Mouse (Mus musculus) lung, adult 2 months (tissue): ENCODE measurements around the gene Sumo2.

Experiments used
- CTCF ChIP-seq: fragments of 200-500 bp; IDR thresholded peaks from 2 replicates; pipeline ENCODE4 v1.5.1; 2011; ENCODE audit warnings: mild to moderate bottlenecking, low read length, control low read depth; ENCODE audit not compliant: insufficient read depth
- POLR2A ChIP-seq: fragments of 200-500 bp; IDR thresholded peaks from 2 replicates; pipeline ENCODE4 v1.6.1; 2011; ENCODE audit warnings: low read depth, mild to moderate bottlenecking, control low read depth, low read length, borderline replicate concordance; ENCODE audit errors: extremely low read depth

DNA sequence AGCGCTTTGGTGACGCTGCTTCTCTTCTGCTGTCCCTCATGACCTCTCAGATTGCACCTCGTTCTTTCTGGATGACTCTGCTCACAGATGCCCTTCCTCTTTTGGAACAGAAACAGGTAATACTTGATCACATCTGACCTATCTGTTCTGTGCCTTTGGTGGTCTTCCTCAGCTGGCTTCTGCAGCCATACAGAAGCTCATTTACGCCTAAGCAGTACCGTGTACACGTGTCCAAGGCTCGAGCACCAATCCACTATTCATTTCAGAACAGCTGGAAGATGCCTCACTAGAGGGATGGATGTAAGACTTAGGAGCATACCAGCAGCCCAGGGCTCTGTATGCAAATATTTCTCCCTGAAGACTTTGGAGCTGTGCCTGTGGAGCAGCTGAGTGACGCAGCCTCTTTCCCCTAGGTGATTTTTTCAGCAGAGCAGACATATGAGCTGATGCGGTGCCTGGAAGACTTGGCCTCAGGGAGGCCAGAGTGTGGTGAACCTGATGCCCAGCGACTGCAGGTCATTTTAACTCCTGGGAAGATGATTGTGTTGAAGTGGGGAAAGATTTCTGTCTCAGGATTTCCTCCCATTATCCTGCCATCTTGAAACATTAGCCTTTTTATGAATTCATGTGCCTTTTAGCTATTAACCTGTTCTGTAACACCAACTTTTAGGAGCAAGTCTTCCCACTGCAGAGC is 47.0 kb upstream of the Sumo2 start:
- TF ChIP-seq CTCF (no peak), POLR2A (no peak)
